Mouse (Mus musculus) Muller cell, postnatal 12 days (primary cell): ENCODE measurements at regions not wholly inside any gene's neighbourhood (a gene's known extent, or its start where the extent isn't known, plus 50 kb on each side); places are given as distances from the start of the nearest gene placed in this dataset.

Experiments
- DNase-seq: peaks from one replicate; pipeline ENCODE4 v3.0.0-alpha.2; 2015; ENCODE audit errors: inconsistent ontology term

GRCm38 (mm10) chr2:84183624-84184287 is 193.4 kb downstream of the Gm13691 start:
- DNase-seq: no peak

- DNase-seq: no peak
Observed at GRCm38 (mm10) chr2:84184288-84185015, 194.1 kb downstream of the Gm13691 start.

- DNase-seq: no peak
Observed at GRCm38 (mm10) chr2:84185016-84185330, 194.6 kb downstream of the Gm13691 start.

- DNase-seq: no peak
Observed at GRCm38 (mm10) chr2:84186126-84186701, 195.9 kb downstream of the Gm13691 start.

GRCm38 (mm10) chr2:84187456-84187855 is 197.1 kb downstream of the Gm13691 start:
- DNase-seq: no peak

- DNase-seq: no peak
Observed at GRCm38 (mm10) chr2:84189302-84189701, 198.9 kb downstream of the Gm13691 start.

GRCm38 (mm10) chr2:84217116-84217515 is 208.1 kb downstream of the Calcrl start:
- DNase-seq: no peak

GRCm38 (mm10) chr2:84222049-84222448 is 203.2 kb downstream of the Calcrl start:
- no peak for DNase-seq

GRCm38 (mm10) chr2:84229777-84230176 is 195.4 kb downstream of the Calcrl start:
- no peak for DNase-seq

GRCm38 (mm10) chr2:84235641-84236040 is 189.6 kb downstream of the Calcrl start:
- no peak for DNase-seq

- no peak for DNase-seq
Observed at GRCm38 (mm10) chr2:84241244-84241643, 184.0 kb downstream of the Calcrl start.

- no peak for DNase-seq
Observed at GRCm38 (mm10) chr2:84241986-84242385, 183.2 kb downstream of the Calcrl start.

GRCm38 (mm10) chr2:84245900-84246299 is 179.3 kb downstream of the Calcrl start:
- DNase-seq: no peak

GRCm38 (mm10) chr2:84246562-84246961 is 178.6 kb downstream of the Calcrl start:
- DNase-seq: no peak

- no peak for DNase-seq
Observed at GRCm38 (mm10) chr2:84248169-84248568, 177.0 kb downstream of the Calcrl start.

GRCm38 (mm10) chr2:84249871-84250270 is 175.3 kb downstream of the Calcrl start:
- DNase-seq: no peak

- no peak for DNase-seq
Observed at GRCm38 (mm10) chr2:84252076-84252475, 173.1 kb downstream of the Calcrl start.

- no peak for DNase-seq
Observed at GRCm38 (mm10) chr2:84258339-84259006, 166.7 kb downstream of the Calcrl start.

GRCm38 (mm10) chr2:84259222-84259621 is 166.0 kb downstream of the Calcrl start:
- DNase-seq: no peak

GRCm38 (mm10) chr2:84260701-84261100 is 164.5 kb downstream of the Calcrl start:
- DNase-seq: no peak

- DNase-seq: no peak
Observed at GRCm38 (mm10) chr2:84261481-84261880, 163.7 kb downstream of the Calcrl start.

- no peak for DNase-seq
Observed at GRCm38 (mm10) chr2:84264485-84264884, 160.7 kb downstream of the Calcrl start.

- DNase-seq: no peak
Observed at GRCm38 (mm10) chr2:84265002-84265401, 160.2 kb downstream of the Calcrl start.
